Mouse (Mus musculus) brain, embryonic 18.5 days (tissue): ENCODE measurements around the gene Sccpdh.
A peak's percentile ranks its signal among the peaks of the same experiment; 100 is the strongest.
"Not testable (repeated sequence)": the region's sequence is repeated elsewhere in the genome, so short reads cannot be mapped to it uniquely, and the experiment has no call there.

Source experiments
- DNase-seq: peaks from one replicate; pipeline ENCODE4 v3.0.0-alpha.2; 2012; ENCODE audit warnings: low read depth, low spot score

Sccpdh gene

GRCm38 (mm10) chr1:179668013-179668805 lies at the start of gene Sccpdh:
Sccpdh (plus strand) TSS chr1:179668210.
- peak; percentile 39 for DNase-seq

- DNase-seq: no peak
Measured at GRCm38 (mm10) chr1:179622665-179623064, 45.3 kb upstream of the Sccpdh start.

- DNase-seq: no peak
Measured at GRCm38 (mm10) chr1:179623657-179624056, 44.4 kb upstream of the Sccpdh start.

- no peak for DNase-seq
Measured at GRCm38 (mm10) chr1:179624354-179624753, 43.7 kb upstream of the Sccpdh start.

- DNase-seq: no peak
Measured at GRCm38 (mm10) chr1:179627855-179628254, 40.2 kb upstream of the Sccpdh start.

- no peak for DNase-seq
Measured at GRCm38 (mm10) chr1:179628438-179629106, 39.4 kb upstream of the Sccpdh start.

GRCm38 (mm10) chr1:179629276-179629675 lies 38.7 kb upstream of the Sccpdh start:
- DNase-seq: no peak

- DNase-seq: no peak
Measured at GRCm38 (mm10) chr1:179632746-179633413, 35.1 kb upstream of the Sccpdh start.

- DNase-seq: no peak
Measured at GRCm38 (mm10) chr1:179633414-179633752, 34.6 kb upstream of the Sccpdh start.

GRCm38 (mm10) chr1:179634159-179634558 lies 33.9 kb upstream of the Sccpdh start:
- DNase-seq: no peak

- no peak for DNase-seq
Measured at GRCm38 (mm10) chr1:179642726-179643125, 25.3 kb upstream of the Sccpdh start.

- no peak for DNase-seq
Measured at GRCm38 (mm10) chr1:179644151-179644550, 23.9 kb upstream of the Sccpdh start.

GRCm38 (mm10) chr1:179645101-179645979 lies 22.7 kb upstream of the Sccpdh start:
- no peak for DNase-seq

- no peak for DNase-seq
Measured at GRCm38 (mm10) chr1:179645980-179646268, 22.1 kb upstream of the Sccpdh start.

- DNase-seq: not testable (repeated sequence)
Measured at GRCm38 (mm10) chr1:179648678-179649077, 19.3 kb upstream of the Sccpdh start.

GRCm38 (mm10) chr1:179649324-179649723 lies 18.7 kb upstream of the Sccpdh start:
- no peak for DNase-seq

- no peak for DNase-seq
Measured at GRCm38 (mm10) chr1:179650284-179650683, 17.7 kb upstream of the Sccpdh start.

GRCm38 (mm10) chr1:179651224-179651623 lies 16.8 kb upstream of the Sccpdh start:
- no peak for DNase-seq

- DNase-seq: no peak
Measured at GRCm38 (mm10) chr1:179663065-179663464, 4.9 kb upstream of the Sccpdh start.

GRCm38 (mm10) chr1:179664309-179664930 lies 3.6 kb upstream of the Sccpdh start:
- DNase-seq: no peak

GRCm38 (mm10) chr1:179666971-179667370 lies 1.0 kb upstream of the Sccpdh start:
- no peak for DNase-seq
